Mouse (Mus musculus) brain, embryonic 14.5 days (tissue): ENCODE measurements around the gene Slfn5.
"Not testable (repeated sequence)": the region's sequence is repeated elsewhere in the genome, so short reads cannot be mapped to it uniquely, and the experiment has no call there.

Experiments used
- CTCF ChIP-seq: fragments of 200-500 bp; IDR thresholded peaks from 2 replicates; pipeline ENCODE4 v1.5.1; 2012; ENCODE audit warnings: inconsistent platforms, mild to moderate bottlenecking, moderate library complexity, borderline replicate concordance; ENCODE audit not compliant: insufficient read depth, insufficient read length; ENCODE audit errors: extremely low read depth
- POLR2A ChIP-seq: fragments of 200-500 bp; IDR thresholded peaks from 2 replicates; pipeline ENCODE4 v1.6.1; 2012; ENCODE audit warnings: mild to moderate bottlenecking, inconsistent platforms, borderline replicate concordance; ENCODE audit not compliant: poor library complexity, insufficient read depth, insufficient read length, severe bottlenecking; ENCODE audit errors: extremely low read depth

DNA sequence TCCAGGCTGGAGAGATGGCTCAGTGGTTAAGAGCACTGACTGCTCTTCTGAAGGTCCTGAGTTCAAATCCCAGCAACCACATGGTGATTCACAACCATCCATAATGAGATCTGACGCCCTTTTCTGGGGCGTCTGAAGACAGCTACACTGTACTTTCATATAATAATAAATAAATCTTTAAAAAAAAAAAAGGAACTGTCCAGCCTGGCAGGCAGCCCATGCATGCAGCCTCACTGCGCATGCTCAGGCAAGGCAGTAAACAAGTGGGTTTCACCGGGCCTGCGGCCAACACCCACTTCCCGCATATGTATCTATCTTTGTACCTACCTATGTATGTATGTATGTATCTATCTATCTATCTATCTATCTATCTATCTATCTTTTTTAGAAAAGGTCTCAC lies 27.2 kb upstream of the Slfn5 start:
- TF ChIP-seq CTCF, POLR2A: not testable (repeated sequence)
